Mouse (Mus musculus) intestine, postnatal 0 days (tissue): ENCODE measurements around the gene Ccdc8. TPM values are rescaled to one million over a fixed set of nuclear protein-coding genes. Genes with fewer than 3 reads are reported as not detected.

Experiments
- ATAC-seq: fragments of 200-750 bp; cut with Nextera tagmentation; 2 replicates; pipeline ENCODE4 v1.8.0; 2017; ENCODE audit warnings: mild to moderate bottlenecking, moderate TSS enrichment, moderate library complexity
- H3K27ac ChIP-seq: fragments of 300-500 bp; sonication (generic); 2 replicates; pipeline ENCODE4 v1.5.1; 2014; ENCODE audit warnings: mild to moderate bottlenecking, low read depth, low read length, moderate library complexity
- H3K27me3 ChIP-seq: fragments of 300-500 bp; sonication (generic); replicated peaks from 2 replicates; pipeline ENCODE4 v1.6.1; 2014; ENCODE audit warnings: low read length, mixed read lengths; ENCODE audit not compliant: control insufficient read depth, insufficient read depth
- H3K36me3 ChIP-seq: fragments of 300-500 bp; sonication (generic); 2 replicates; pipeline ENCODE4 v1.6.1; 2014; ENCODE audit warnings: mild to moderate bottlenecking, moderate library complexity; ENCODE audit not compliant: control insufficient read depth, insufficient read depth
- H3K4me1 ChIP-seq: fragments of 300-500 bp; sonication (generic); replicated peaks from 2 replicates; pipeline ENCODE4 v1.6.1; 2014; ENCODE audit warnings: antibody characterized with exemption, low read length, mixed read lengths; ENCODE audit not compliant: control insufficient read depth, insufficient read depth
- H3K4me2 ChIP-seq: fragments of 300-500 bp; sonication (generic); replicated peaks from 2 replicates; pipeline ENCODE4 v1.6.1; 2014; ENCODE audit warnings: low read depth, mild to moderate bottlenecking, moderate library complexity
- H3K4me3 ChIP-seq: fragments of 300-500 bp; sonication (generic); 2 replicates; pipeline ENCODE4 v1.5.1; 2014; ENCODE audit warnings: low read depth, low read length
- H3K9ac ChIP-seq: fragments of 300-500 bp; sonication (generic); 2 replicates; pipeline ENCODE4 v1.6.1; 2014; ENCODE audit warnings: mild to moderate bottlenecking, low read depth, low read length
- H3K9me3 ChIP-seq: fragments of 300-500 bp; sonication (generic); 2 replicates; pipeline ENCODE4 v1.6.1; 2016; ENCODE audit warnings: mixed run types; ENCODE audit not compliant: control insufficient read depth
- CTCF ChIP-seq: sonication (generic); IDR thresholded peaks from 2 replicates; pipeline ENCODE4 v1.5.1; 2016; ENCODE audit warnings: low read depth, mild to moderate bottlenecking, control low read depth, antibody characterized with exemption, moderate library complexity
- WGBS: fragments of 180-500 bp; shearing (Covaris S2); extraction: QIAGEN DNeasy Blood & Tissue Kit; methylation state at CpG from one replicate; pipeline ENCODE4 v1.1.7; 2014; 5-methylcytosine and 5-hydroxymethylcytosine counted together
- polyA plus RNA-seq: library from polyadenylated mRNA; unstranded; fragments of >200 nt; fragmentation: Nextera tagmentation; extraction: Ambion mirVana; gene quantifications from 2 replicates; pipeline ENCODE4 v1.2.1, GENCODE M21; 2015

The Ccdc8 gene
- polyA plus RNA-seq, 1 experiment from 2014 or later = 3.6 TPM

DNA sequence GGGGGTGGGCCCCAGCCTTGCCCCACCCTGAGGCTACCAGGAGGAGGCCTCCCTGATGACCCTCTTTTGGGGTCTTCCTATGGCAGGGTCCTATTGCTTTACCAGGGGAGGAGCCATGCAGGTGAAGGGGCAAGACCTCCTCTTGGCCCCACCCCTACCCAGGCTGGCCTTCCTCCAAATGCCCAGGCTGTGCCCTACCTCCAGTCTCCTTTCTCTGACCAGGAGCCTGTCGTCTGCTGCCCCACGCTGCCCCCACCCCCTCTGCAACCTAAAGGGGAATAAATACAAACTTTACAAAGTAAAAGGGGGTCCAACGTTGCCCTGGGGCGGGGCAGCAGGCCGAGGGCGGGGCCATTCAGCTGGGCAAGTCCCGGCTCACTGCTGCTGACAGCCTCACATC lies 12.2 kb downstream of the Ccdc8 start:
- Histone ChIP-seq H3K4me1 (peaks cover 15% of the 10 kb centered on the region; the same call in 1 of the 2 replicates), H3K4me2 (no peak overlapping the region), H3K27me3 (no peaks in the 10 kb centered on the region), H3K36me3 (peaks cover 66% of the 10 kb centered on the region), H3K9me3 (no peaks in the 10 kb centered on the region), H3K9ac (no peak overlapping the region), H3K4me3 (no peak overlapping the region), H3K27ac (peak overlapping the region; percentile 82)
- ATAC-seq = no peak
- 67% methylated on average over 7 of the region's 7 CpGs for WGBS
- no peak for TF ChIP-seq CTCF

DNA sequence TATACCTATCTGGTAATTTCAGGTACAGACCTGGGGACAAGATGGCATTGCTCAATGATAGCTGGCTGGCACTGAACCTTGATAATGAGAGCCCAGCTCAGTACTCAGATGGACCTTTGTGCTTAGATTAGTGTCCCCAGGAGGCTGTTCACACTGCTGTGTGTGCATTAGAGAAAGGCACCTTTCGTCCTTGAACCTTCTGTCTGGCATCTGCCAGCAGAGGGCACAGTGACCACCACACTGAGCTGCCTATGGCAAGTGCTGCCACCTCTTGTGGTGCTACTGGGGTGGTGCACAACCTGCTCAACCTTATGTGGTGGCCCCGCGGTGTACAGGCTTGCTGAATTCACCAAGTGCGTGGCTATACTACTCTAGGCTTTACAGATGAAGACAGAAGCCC lies 14.8 kb downstream of the Ccdc8 start:
- TF ChIP-seq CTCF = peak; percentile 93
- Histone ChIP-seq H3K27ac (peak overlapping the region; percentile 76; the same call in 1 of the 2 replicates), H3K27me3 (no peaks in the 10 kb centered on the region), H3K36me3 (peaks cover 75% of the 10 kb centered on the region), H3K4me3 (no peak overlapping the region), H3K9ac (no peak overlapping the region), H3K4me2 (no peak overlapping the region), H3K4me1 (peaks cover 15% of the 10 kb centered on the region; the same call in 1 of the 2 replicates), H3K9me3 (no peaks in the 10 kb centered on the region)
- peak; percentile 66 for ATAC-seq
- WGBS = 70% methylated on average over 4 of the region's 4 CpGs

GRCm38 (mm10) chr7:17009326-17010009 lies 17.0 kb downstream of the Ccdc8 start:
- Histone ChIP-seq H3K27ac (no peak overlapping the region), H3K27me3 (no peaks in the 10 kb centered on the region), H3K4me1 (peaks cover 4% of the 10 kb centered on the region; the same call in 1 of the 2 replicates), H3K9ac (no peak overlapping the region), H3K4me2 (no peak overlapping the region), H3K36me3 (peaks cover 93% of the 10 kb centered on the region), H3K9me3 (no peaks in the 10 kb centered on the region), H3K4me3 (no peak overlapping the region)
- ATAC-seq = no peak
- 87% methylated on average over 16 of the region's 16 CpGs for WGBS
- no peak for TF ChIP-seq CTCF

DNA sequence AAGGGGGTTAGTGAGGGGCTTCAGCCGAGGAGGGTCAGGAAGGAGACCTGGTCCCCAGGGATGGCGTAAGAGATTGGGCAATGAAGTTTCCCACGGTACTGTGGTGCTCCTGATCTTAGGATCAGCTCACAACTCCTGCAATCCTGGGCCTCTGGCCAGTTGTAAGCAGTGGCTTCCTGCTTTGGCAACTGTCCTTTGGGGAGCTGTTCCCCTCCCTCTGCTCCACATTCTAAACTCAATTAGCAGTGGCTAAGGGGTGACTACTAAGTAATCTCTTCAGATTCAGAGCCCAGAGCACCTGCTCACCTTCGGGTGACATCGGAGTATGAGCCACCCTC lies 17.5 kb downstream of the Ccdc8 start:
- no peaks in the 10 kb centered on the region for H3K9me3 ChIP-seq

GRCm38 (mm10) chr7:17011909-17012590 lies 19.5 kb downstream of the Ccdc8 start:
- Histone ChIP-seq H3K4me3 (no peak overlapping the region), H3K4me2 (no peak overlapping the region), H3K9me3 (no peaks in the 10 kb centered on the region), H3K27me3 (no peaks in the 10 kb centered on the region), H3K36me3 (peaks cover 89% of the 10 kb centered on the region), H3K9ac (no peak overlapping the region), H3K4me1 (peaks cover 12% of the 10 kb centered on the region; the same call in 1 of the 2 replicates), H3K27ac (no peak overlapping the region)
- 93% methylated on average over 7 of the region's 7 CpGs for WGBS
- TF ChIP-seq CTCF = no peak
- ATAC-seq = no peak

More for the DNA sequence above, 17.5 kb downstream of the Ccdc8 start:
- H3K27me3 ChIP-seq = no peaks in the 10 kb centered on the region
- H3K36me3 ChIP-seq = peaks cover 94% of the 10 kb centered on the region
- no peak overlapping the region for H3K4me3 ChIP-seq
- peaks cover 4% of the 10 kb centered on the region; the same call in 1 of the 2 replicates for H3K4me1 ChIP-seq
- no peak overlapping the region for H3K4me2 ChIP-seq
- WGBS = 83% methylated on average over 5 of the region's 5 CpGs
- TF ChIP-seq CTCF = no peak
- no peak overlapping the region for H3K27ac ChIP-seq
- no peak overlapping the region for H3K9ac ChIP-seq
- ATAC-seq = no peak

GRCm38 (mm10) chr7:17015381-17015780 lies 22.9 kb downstream of the Ccdc8 start:
- Histone ChIP-seq H3K9ac (no peak overlapping the region), H3K4me2 (no peak overlapping the region), H3K9me3 (no peaks in the 10 kb centered on the region), H3K27ac (no peak overlapping the region; the same call in 1 of the 2 replicates), H3K4me3 (no peak overlapping the region), H3K36me3 (peaks cover 66% of the 10 kb centered on the region), H3K4me1 (0 out of 2 replicates have a peak, but pooled peaks cover 8% of the 10 kb centered on the region), H3K27me3 (no peaks in the 10 kb centered on the region)
- peak; percentile 3; the same call in 1 of the 2 replicates for ATAC-seq
- WGBS = 81% methylated on average over 6 of the region's 6 CpGs
- peak; percentile 47 for TF ChIP-seq CTCF
